Mouse (Mus musculus) embryo, embryonic 11 days (tissue): Measurements from ENCODE around the gene Foxc2.

Experiments used
- DNase-seq: peaks from one replicate; pipeline ENCODE4 v3.0.0-alpha.2; 2015

The Foxc2 gene

DNA sequence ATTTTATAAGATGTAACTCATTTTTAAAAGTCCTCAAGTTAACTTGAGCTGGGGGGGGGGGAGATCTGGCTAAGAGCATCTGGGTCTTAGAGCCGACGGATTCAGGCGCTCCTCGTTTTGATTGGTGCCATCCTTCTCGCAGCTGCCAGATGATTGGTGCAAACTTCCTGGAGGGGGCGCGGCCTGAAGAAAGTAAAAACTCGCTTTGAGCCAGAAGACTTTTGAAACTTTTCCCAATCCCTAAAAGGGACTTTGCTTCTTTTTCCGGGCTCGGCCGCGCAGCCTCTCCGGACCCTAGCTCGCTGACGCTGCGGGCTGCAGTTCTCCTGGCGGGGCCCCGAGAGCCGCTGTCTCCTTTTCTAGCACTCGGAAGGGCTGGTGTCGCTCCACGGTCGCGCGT, at the start of gene Foxc2:
Gene Foxc2 (plus strand): TSS at position 224 of the 400 bp plus-strand sequence.
- peak; percentile 94 for DNase-seq

DNA sequence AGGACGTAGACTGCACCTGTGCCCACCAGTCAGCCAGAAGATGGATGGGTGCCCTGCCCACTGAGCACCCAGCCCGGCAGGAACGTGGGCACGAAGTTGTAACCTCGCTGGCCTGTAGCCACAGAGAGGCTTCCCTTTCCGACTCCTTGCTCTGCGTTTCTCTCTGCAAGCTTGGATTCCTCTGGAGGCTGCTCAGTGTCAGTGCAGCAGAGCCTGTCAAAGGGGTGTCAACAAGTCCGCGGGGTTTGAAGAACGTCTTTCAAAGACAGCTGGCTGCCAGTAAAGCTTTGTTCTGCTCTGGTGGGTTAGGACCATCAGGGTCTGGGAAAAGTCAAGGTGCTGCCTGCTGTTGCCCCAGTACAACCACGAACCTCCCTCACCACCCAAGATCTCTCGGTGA, 44.5 kb upstream of the Foxc2 start:
- peak; percentile 57 for DNase-seq

DNA sequence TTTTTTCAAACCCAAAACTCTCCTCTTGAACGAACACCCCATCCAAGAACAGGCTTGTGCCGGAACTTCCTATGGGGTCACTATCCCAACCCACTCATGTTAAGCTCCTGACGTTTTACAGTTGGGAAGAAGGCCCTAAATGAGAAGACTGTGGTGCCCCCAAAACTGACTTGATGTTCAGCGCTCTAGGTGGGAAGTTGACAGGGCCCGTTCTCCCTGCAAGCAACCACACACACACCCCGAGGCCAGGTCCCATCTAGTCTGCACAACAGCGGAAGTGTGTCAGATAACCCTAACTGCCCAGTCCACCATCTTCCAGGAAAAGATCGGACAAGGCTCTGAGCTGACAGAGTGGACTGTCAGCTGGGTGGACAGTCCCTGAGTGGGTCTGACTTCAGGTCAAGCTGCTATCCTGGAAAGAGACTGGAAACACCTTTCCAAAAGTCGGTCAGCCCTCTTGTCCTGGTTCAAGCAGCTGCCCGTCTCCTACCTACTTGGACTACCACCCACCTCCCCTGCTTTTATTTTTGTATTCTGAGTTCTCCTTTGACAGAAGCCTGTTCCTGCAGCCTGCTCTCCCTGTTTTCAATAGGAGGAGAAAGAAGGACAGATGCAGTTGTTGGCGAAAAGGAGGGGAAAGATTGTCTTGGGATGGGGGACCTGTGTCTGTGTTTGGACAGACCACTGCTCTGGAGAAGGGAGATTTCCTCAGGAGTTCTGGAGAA, 43.4 kb upstream of the Foxc2 start:
- DNase-seq, result no peak

DNA sequence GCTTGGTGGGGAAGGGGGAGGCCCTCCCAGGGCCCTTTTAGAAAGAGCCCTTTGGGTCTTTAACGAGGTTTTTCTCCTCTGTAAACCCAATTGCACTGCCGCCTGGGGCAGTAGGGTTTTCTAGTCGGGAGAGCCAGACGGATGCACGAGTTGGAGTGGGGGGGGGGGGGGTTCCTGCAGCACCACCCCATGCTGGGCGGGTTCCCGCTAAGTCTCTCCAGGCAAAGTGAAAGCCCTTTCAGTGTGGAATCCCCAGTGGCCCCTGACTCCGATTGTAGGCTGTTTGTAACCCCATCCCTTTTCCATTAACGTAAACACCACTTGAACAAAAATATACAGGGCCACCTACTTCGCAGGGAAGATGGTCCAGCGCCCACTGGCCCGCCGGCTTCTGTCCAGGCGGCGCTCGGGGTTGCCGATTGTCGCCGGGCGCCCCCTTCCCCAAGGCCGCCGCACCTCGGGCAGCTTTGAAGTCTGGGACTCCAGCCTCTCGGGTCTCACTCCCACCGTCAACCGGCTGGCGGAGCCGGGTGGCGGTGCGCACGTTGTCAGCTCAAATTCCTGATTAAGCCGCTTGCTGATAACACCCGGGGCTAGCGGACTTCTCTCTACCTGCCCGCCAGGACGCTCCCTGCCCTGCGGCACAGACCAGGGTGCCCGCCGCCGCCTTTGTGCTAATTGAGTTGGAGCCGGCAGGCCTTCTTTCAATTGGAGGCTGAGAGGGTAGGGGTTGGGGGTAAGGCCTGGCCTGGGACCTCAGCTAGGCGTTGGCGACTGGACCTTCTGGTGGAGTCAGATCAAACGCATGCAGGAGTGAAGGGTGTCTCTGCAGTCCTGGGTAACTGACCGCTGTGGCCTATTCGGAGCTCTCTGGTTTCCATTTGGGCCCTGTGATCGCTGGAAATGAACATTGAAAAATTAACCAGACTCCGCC, 42.5 kb upstream of the Foxc2 start:
- DNase-seq, result peak; percentile 59

DNA sequence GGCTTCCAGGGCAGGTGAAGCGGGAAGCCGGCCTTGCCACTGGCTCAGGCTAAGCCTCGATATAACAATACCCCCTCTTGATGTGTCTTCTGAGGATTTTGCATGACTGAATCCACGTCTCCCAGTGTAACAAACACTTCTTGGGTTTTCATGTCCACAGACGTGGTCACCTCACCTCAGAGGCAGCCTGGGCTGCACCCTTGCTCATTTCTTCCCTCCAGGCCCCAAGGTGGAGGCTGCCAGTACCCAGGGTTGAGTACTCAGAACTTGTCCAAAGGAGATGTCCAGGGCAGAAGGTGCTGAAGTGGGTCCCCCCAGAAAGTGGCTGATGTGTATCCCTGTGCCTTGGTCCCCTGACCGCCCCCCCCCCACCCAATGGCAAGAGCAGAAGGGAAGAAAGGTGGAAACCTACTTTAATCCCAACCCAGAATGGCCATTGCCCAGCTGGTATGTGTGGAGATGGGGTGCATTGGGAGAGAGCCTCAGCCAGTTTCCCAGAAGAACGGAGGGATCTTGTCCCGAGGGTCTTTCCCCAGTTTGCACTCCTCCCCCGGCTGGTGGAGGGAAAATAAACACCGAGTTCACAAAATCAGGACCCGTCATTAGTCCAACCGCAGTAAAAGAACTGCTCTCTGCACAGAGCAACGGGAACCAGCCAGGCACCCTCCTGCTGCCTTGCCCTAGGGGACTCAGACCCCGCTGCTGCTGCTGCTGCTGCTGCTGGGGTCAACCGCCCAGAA, 41.7 kb upstream of the Foxc2 start:
- no peak for DNase-seq

DNA sequence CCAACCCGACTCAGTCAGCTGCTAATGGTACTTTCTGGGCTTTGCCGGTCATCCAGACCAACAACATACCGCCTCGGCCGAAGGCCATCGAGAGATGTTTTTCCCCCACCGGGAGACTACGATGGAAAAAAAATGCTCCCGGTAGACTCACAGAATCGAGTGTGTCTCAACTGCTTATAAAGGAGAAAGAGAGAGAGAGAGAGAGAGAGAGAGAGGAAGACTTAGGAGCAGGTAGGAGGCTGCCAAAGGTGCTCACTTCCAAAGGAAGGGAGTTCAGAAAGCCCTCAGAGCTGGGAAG, 41.2 kb upstream of the Foxc2 start:
- DNase-seq, result no peak

DNA sequence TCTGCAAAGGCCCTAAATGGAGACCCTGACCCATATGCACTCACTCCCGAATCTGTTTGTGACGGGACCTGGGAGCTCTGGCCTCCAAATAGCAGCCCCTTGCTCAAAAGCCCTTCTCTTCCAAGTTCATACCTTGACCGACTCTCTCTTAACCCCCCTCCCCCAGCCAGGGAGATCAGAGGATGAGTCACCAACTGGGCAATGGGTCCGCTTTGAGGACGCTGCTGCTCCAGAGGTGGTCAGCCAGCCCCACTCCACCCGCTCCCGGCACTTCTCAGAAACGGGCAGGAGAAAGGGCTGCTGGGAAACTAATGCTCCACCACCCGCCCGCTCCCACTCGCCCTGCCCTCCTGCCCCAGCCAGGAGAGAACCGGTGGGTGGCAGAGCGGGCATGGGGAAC, 40.0 kb upstream of the Foxc2 start:
- DNase-seq, result no peak

DNA sequence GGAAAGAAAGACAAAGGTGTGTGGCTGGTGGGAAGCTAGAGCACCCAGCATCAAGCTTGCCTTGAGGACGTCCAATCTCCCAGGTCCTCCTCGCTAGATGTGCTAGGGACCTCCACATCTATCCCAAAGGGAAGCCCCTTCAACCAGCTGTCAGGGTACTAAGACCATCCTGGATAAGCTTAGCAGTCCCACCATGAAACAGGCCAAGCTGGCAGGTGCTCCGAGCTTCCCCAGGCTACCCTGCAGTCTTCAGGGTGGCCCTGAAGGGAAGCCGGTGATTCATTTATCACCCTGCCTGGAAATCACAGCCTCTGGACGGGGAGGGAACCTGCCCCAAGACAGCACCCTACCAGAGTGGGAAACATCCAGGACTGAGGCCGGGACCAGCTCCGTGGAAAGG, 39.4 kb upstream of the Foxc2 start:
- no peak for DNase-seq

DNA sequence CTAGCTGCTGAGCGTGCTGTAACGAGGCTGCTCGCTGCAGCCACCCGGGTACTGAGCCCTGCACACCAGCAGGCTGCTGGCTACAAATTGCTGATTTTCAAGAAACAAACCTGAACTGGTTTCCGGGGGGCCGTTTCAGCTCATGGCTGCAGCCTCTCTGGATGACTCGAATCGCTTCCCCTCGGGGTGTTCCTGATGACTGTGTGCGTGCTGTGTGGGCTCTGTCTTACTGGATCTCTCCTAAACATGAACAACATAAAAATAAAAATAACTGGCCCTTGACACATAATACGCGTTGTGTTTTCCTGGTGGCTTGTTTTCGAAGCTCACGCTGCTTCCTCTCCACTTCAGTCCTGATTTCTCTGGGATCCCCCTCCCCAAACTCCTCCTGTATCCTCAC, 37.2 kb upstream of the Foxc2 start:
- no peak for DNase-seq

DNA sequence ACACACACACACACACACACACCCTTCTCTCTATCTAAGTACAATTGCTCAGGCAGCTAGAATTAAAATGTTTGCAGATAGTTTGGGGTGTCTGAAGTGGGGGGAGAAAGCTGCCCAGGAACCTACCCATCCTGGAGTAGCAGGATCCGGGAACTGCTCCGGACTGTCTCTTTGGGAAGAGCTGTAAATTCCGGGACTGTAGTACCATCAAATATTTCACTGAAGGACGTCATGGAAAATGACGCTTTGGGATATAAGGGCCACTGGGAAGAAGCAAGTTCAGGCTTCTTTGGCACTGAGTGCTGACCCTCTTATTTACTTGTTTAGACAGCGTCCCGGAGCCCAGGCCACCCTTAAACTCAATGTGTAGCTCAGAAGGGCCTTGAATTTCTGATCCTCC, 36.8 kb upstream of the Foxc2 start:
- DNase-seq, result no peak

DNA sequence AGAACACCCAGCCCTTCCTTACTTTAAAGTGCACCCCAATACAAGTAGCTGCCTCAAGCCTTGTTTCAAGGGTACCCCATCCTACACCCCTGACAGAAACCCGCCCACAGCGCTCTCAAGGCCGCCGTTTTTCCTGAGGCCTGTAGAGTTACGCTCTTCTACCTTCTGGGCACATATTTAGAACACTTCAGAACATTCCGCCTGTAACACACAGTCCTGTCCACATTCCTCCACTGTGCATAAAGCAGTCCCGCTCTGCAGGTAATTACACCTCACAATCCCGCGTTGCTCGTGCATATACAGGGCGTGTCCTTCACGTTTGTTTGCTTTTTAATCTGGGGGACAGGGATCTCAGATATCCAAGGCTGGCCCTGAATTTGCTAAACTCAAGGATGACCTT, 36.0 kb upstream of the Foxc2 start:
- no peak for DNase-seq

DNA sequence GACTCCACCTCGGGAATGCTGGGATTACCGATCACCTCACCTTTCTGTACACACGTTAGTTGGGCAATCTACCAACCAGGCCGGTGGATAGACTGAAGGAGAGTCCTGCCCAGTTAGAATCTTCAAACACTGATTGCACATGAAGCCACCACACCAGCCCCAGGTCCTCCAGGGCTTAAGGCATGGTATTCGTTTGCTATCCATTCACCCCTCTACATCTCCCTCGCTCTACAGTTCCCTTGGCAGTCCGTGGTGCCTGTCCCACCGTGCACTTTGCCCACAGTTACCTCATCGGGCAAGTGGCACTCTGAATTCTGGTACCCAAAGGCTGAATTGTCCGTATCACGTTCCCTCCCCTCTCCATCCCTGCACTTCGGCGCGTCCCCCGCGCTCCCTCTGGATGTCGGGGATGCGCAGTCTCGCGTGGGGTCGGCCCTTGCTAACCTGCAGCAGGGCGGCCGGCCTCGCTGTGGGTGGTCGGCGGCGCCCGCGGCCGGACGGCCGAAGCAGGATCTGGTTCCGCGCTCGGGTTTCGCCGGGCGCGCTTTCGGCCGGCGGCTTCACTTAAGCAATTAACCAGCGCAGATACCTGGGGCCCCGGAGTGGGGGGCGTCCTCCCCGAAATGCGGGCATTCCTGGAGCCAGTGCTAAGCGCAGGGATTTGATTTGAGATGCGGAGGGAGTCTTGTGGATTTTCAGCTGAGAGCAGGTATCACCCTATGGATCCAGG, 35.4 kb upstream of the Foxc2 start:
- DNase-seq, result peak; percentile 50

DNA sequence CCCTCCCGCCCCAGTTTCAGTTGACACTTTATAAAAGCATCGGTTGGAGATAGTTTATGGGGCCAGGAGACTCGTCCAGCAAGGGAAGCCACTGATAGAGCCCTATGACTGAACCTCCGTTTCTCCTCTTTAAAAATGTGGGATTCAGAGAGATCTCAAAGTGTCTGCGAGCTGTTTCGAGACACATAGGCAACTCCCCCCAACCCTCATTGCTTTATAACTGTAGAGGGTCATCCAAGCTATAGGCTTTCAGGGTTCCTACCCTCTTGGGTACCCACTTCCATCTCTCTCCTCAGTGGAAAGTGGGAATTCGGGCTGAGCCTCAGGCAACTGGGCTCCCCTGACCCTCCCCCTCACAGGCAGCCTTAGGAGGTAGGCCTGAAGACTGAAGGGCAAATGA, 34.6 kb upstream of the Foxc2 start:
- DNase-seq, result no peak

DNA sequence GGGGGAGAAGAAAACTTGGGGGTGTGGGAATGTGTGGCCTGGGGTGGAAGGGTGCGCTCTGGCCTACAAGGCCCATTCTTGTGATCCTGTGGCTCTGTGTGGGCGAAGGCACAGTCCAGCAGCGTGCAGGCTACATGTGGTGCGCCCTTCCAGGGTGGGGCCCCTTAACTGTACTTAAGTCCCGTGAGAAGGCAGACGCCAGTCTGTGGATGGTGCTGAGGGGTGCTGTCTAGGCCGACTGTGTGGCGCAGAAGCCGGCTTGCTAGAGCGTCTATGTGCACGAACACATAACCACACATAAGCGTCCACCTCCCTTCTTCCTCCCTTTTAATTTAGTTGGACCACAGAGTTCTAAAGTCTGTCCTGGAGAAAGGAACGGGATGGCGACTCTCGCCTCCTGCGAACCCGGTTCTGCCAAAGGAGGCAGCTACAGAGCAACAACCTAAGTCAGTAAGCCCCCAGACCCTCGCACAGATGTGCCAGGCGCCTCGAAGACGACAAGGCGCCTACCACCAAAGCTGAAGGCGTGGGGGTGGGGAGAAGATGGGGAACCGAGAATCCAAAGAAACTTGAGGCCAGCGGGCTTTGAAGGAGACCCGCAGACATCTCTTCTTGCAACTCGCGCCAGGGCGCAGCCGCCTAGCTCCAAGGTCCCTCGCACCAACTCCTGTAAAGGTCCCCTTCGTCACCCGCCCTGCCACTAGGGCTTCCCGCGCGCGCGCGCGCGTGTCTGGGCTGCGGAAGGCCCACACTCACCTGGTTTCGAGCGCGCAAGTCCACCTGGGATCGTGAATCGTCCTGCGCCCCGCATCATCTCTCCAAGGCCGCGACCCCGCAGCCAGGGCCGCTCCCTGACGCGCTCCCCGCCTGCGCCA, 33.5 kb upstream of the Foxc2 start:
- DNase-seq, result no peak

DNA sequence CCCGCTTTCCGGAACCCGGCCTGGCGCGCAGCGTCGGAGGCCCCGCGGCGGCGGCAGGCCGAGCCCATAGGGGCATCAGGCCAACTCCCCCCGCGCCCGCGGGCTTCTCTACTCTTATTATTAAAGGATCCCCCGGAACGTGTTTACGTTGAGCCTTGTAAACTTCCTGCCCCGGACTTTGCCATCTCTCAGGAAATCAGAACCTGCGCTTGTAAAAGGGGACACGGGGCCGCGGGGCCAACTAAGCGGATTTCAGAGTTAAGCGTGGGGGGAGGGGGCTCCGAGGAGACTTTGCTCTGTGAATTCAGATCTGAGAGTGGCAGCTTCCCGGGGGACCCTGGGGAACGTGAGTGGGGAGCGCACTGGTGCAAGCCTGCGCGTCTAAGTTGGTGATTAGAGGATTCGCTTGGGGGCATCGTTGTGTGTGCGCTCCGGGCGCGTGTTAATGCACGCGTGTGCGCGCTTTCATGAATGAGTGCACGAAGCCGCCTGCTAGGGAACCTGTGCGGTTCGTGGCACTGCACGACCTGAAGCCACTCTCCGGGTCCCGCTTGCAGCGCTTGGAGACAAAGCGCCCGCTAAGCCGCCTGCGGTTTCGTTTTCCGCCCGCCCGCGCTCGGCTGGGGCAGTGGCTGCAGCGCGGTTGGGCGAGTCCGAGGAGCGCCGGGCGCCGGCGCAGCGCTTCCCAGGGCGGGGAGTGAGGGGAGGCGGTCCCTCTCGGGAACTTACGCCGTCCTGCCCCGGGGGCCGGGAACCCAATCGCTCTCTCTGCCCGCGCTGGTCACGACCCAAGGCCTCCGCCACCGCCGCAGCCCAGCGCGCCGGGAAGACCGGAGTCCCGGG, 32.7 kb upstream of the Foxc2 start:
- DNase-seq, result peak; percentile 86

DNA sequence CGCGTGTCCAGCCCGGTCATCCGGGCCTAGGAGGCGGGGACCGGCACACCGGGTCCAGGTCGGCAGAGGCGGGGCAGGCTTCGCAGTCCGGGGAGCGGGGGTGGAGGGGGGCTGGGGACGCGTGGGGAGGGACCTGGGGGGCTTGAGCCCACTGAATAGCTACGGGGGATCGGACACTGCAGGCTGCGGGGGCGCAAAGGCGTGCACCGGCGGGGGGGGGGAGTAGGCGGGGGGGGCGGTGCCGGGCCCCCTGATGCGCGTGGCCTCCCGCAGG, 32.1 kb upstream of the Foxc2 start:
- no peak for DNase-seq

DNA sequence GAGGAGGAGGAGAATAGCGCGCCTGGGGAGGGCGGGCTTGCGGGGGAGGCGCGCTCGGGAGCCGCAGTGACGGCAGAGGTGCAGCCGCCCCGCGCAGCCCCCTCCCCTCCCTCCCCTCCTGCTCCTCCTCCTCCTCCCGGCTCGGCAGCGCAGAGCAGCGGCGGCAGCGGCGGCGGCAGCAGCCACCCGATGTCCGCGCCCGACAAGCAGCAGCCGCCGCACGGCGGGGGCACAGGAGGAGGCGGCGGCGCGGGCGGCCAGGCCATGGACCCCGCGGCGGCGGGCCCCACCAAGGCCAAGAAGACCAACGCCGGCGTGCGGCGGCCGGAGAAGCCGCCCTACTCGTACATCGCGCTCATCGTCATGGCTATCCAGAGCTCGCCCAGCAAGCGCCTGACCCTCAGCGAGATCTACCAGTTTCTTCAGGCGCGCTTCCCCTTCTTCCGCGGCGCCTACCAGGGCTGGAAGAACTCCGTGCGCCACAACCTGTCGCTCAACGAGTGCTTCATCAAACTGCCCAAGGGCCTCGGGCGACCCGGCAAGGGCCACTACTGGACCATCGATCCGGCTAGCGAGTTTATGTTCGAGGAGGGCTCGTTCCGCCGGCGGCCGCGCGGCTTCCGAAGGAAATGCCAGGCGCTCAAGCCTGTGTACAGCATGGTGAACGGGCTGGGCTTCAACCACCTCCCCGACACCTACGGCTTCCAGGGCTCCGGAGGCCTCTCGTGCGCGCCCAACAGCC, 31.6 kb upstream of the Foxc2 start, which contains the start of gene Foxf1:
Gene Foxf1 (plus strand): TSS at position 177 of the 742 bp plus-strand sequence.
- DNase-seq, result peak; percentile 81

DNA sequence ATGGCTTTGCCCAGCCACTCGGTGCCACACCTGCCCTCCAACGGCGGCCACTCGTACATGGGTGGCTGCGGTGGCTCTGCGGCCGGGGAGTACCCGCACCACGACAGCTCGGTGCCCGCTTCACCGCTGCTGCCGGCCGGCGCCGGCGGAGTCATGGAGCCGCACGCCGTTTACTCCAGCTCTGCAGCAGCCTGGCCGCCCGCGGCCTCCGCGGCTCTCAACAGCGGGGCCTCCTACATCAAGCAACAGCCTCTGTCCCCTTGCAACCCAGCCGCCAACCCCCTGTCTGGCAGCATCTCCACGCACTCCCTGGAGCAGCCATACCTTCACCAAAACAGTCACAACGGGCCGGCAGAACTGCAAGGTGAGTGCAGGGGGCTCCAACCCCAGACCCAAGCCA, 31.0 kb upstream of the Foxc2 start:
- no peak for DNase-seq

DNA sequence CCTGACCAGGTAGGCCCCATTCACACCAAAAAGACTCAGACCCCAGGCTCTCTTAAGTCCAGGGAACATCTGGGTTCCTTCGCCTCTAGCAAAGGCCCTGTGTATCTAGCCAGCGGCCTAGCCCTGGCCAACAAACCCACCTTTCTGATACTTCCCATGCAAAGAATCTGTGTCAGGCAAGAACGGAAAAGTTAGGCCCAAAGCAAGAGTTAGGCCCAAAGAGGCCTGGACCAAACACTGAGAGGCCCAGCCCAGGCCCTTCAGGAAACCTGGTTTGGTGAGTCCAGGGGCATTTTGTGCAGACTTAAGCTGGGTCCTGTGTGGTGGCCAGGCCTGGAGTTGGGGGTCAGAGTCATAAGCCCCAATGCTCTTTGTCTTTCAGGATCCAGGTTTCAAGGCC, 30.4 kb upstream of the Foxc2 start:
- no peak for DNase-seq
